Mouse (Mus musculus): ENCODE data around the gene Gm10972. TPM values are rescaled to one million over a fixed set of nuclear protein-coding genes. Genes with fewer than 3 reads are reported as not detected.

Gene Gm10972
- polyA plus RNA-seq, 1 experiment from 2014 or later, result not detected

GRCm38 (mm10) chr3:94613258-94613878 lies 29.5 kb upstream of the Gm10972 start:
- whole genome bisulfite sequencing, result 67% methylated on average over 7 of the region's 7 CpGs
- DNase-seq (ENCODE audit: low spot score) (peak; percentile 30), ATAC-seq (replicated peaks; ENCODE audit: low FRiP score) (no peak)
- Histone ChIP-seq H3K4me2 (ENCODE audit: low read depth, low read length, severe bottlenecking) (no peak overlapping the region), H3K4me3 (ENCODE audit: low read depth, low read length) (no peak overlapping the region), H3K9ac (ENCODE audit: low read length) (no peak overlapping the region), H3K27ac (ENCODE audit: low read depth, low read length) (no peak overlapping the region), H3K27me3 (ENCODE audit: control insufficient read depth, insufficient read depth, low read length) (no peaks in the 10 kb centered on the region), H3K9me3 (ENCODE audit: control insufficient read depth, low read length) (no peaks in the 10 kb centered on the region), H3K36me3 (ENCODE audit: control insufficient read depth, insufficient read depth, low read length) (no peaks in the 10 kb centered on the region), H3K4me1 (replicated peaks; ENCODE audit: control insufficient read depth, insufficient read depth, low read length) (no peaks in the 10 kb centered on the region)

GRCm38 (mm10) chr3:94616717-94617116 lies 26.2 kb upstream of the Gm10972 start:
- WGBS, result 59% methylated on average over 4 of the region's 4 CpGs
- DNase-seq (ENCODE audit: low spot score) (no peak), ATAC-seq (replicated peaks; ENCODE audit: low FRiP score) (no peak)
- H3K4me1 ChIP-seq (replicated peaks; ENCODE audit: control insufficient read depth, insufficient read depth, low read length), result no peaks in the 10 kb centered on the region
- H3K9ac ChIP-seq (ENCODE audit: low read length), result no peak overlapping the region
- H3K36me3 ChIP-seq (ENCODE audit: control insufficient read depth, insufficient read depth, low read length), result no peaks in the 10 kb centered on the region
- no peaks in the 10 kb centered on the region for H3K9me3 ChIP-seq (ENCODE audit: control insufficient read depth, low read length)
- H3K4me3 ChIP-seq (ENCODE audit: low read depth, low read length), result no peak overlapping the region
- no peak overlapping the region for H3K4me2 ChIP-seq (ENCODE audit: low read depth, low read length, severe bottlenecking)
- no peak overlapping the region for H3K27ac ChIP-seq (ENCODE audit: low read depth, low read length)
- no peaks in the 10 kb centered on the region for H3K27me3 ChIP-seq (ENCODE audit: control insufficient read depth, insufficient read depth, low read length)

GRCm38 (mm10) chr3:94621740-94622507 lies 21.0 kb upstream of the Gm10972 start:
- Histone ChIP-seq H3K4me3 (ENCODE audit: low read depth, low read length) (no peak overlapping the region), H3K27ac (ENCODE audit: low read depth, low read length) (no peak overlapping the region), H3K9ac (ENCODE audit: low read length) (no peak overlapping the region), H3K27me3 (ENCODE audit: control insufficient read depth, insufficient read depth, low read length) (no peaks in the 10 kb centered on the region), H3K4me1 (replicated peaks; ENCODE audit: control insufficient read depth, insufficient read depth, low read length) (no peaks in the 10 kb centered on the region), H3K36me3 (ENCODE audit: control insufficient read depth, insufficient read depth, low read length) (no peaks in the 10 kb centered on the region), H3K4me2 (ENCODE audit: low read depth, low read length, severe bottlenecking) (no peak overlapping the region), H3K9me3 (ENCODE audit: control insufficient read depth, low read length) (no peaks in the 10 kb centered on the region)
- ATAC-seq (replicated peaks; ENCODE audit: low FRiP score), result no peak
- 89% methylated on average over 11 of the region's 11 CpGs for WGBS
- DNase-seq (ENCODE audit: low spot score), result no peak

- H3K4me1 ChIP-seq (replicated peaks; ENCODE audit: control insufficient read depth, insufficient read depth, low read length), result no peaks in the 10 kb centered on the region
These were observed 20.4 kb upstream of the Gm10972 start for GRCm38 (mm10) chr3:94622550-94622949.

GRCm38 (mm10) chr3:94624281-94624680 lies 18.6 kb upstream of the Gm10972 start:
- Histone ChIP-seq H3K4me3 (ENCODE audit: low read depth, low read length) (no peak overlapping the region), H3K36me3 (ENCODE audit: control insufficient read depth, insufficient read depth, low read length) (no peaks in the 10 kb centered on the region), H3K9me3 (ENCODE audit: control insufficient read depth, low read length) (no peaks in the 10 kb centered on the region), H3K4me2 (ENCODE audit: low read depth, low read length, severe bottlenecking) (no peak overlapping the region), H3K9ac (ENCODE audit: low read length) (no peak overlapping the region), H3K27ac (ENCODE audit: low read depth, low read length) (no peak overlapping the region), H3K27me3 (ENCODE audit: control insufficient read depth, insufficient read depth, low read length) (no peaks in the 10 kb centered on the region), H3K4me1 (replicated peaks; ENCODE audit: control insufficient read depth, insufficient read depth, low read length) (no peaks in the 10 kb centered on the region)
- WGBS, result 91% methylated on average over 4 of the region's 4 CpGs
- DNase-seq (ENCODE audit: low spot score) (no peak), ATAC-seq (replicated peaks; ENCODE audit: low FRiP score) (no peak)

More at GRCm38 (mm10) chr3:94622550-94622949, 20.4 kb upstream of the Gm10972 start:
- Histone ChIP-seq H3K36me3 (ENCODE audit: control insufficient read depth, insufficient read depth, low read length) (no peaks in the 10 kb centered on the region), H3K27ac (ENCODE audit: low read depth, low read length) (no peak overlapping the region), H3K4me3 (ENCODE audit: low read depth, low read length) (no peak overlapping the region), H3K27me3 (ENCODE audit: control insufficient read depth, insufficient read depth, low read length) (no peaks in the 10 kb centered on the region), H3K9ac (ENCODE audit: low read length) (no peak overlapping the region), H3K9me3 (ENCODE audit: control insufficient read depth, low read length) (no peaks in the 10 kb centered on the region), H3K4me2 (ENCODE audit: low read depth, low read length, severe bottlenecking) (no peak overlapping the region)
- ATAC-seq (replicated peaks; ENCODE audit: low FRiP score) (no peak), DNase-seq (ENCODE audit: low spot score) (no peak)
- 94% methylated on average over 10 of the region's 10 CpGs for WGBS

GRCm38 (mm10) chr3:94628712-94629111 lies 14.2 kb upstream of the Gm10972 start:
- Histone ChIP-seq H3K4me2 (ENCODE audit: low read depth, low read length, severe bottlenecking) (no peak overlapping the region), H3K4me1 (replicated peaks; ENCODE audit: control insufficient read depth, insufficient read depth, low read length) (no peaks in the 10 kb centered on the region), H3K27ac (ENCODE audit: low read depth, low read length) (no peak overlapping the region), H3K36me3 (ENCODE audit: control insufficient read depth, insufficient read depth, low read length) (no peaks in the 10 kb centered on the region), H3K4me3 (ENCODE audit: low read depth, low read length) (no peak overlapping the region), H3K27me3 (ENCODE audit: control insufficient read depth, insufficient read depth, low read length) (no peaks in the 10 kb centered on the region), H3K9me3 (ENCODE audit: control insufficient read depth, low read length) (no peaks in the 10 kb centered on the region), H3K9ac (ENCODE audit: low read length) (no peak overlapping the region)
- ATAC-seq (replicated peaks; ENCODE audit: low FRiP score), result no peak
- DNase-seq (ENCODE audit: low spot score), result peak; percentile 2
- WGBS, result 87% methylated on average over 5 of the region's 5 CpGs

GRCm38 (mm10) chr3:94629876-94630275 lies 13.0 kb upstream of the Gm10972 start:
- no peak overlapping the region for H3K27ac ChIP-seq (ENCODE audit: low read depth, low read length)
- no peak overlapping the region for H3K4me3 ChIP-seq (ENCODE audit: low read depth, low read length)
- no peaks in the 10 kb centered on the region for H3K36me3 ChIP-seq (ENCODE audit: control insufficient read depth, insufficient read depth, low read length)
- no peaks in the 10 kb centered on the region for H3K9me3 ChIP-seq (ENCODE audit: control insufficient read depth, low read length)
- H3K4me1 ChIP-seq (replicated peaks; ENCODE audit: control insufficient read depth, insufficient read depth, low read length), result no peaks in the 10 kb centered on the region
- DNase-seq (ENCODE audit: low spot score) (peak; percentile 5), ATAC-seq (replicated peaks; ENCODE audit: low FRiP score) (no peak)
- WGBS, result 79% methylated on average over 3 of the region's 3 CpGs
- H3K9ac ChIP-seq (ENCODE audit: low read length), result no peak overlapping the region
- H3K4me2 ChIP-seq (ENCODE audit: low read depth, low read length, severe bottlenecking), result no peak overlapping the region
- H3K27me3 ChIP-seq (ENCODE audit: control insufficient read depth, insufficient read depth, low read length), result no peaks in the 10 kb centered on the region

GRCm38 (mm10) chr3:94648755-94649590 lies 6.1 kb downstream of the Gm10972 start:
- no peak overlapping the region for H3K27ac ChIP-seq (ENCODE audit: low read depth, low read length)
- DNase-seq (ENCODE audit: low spot score) (no peak), ATAC-seq (replicated peaks; ENCODE audit: low FRiP score) (no peak; the same call in 1 of the 2 replicates)
- no peaks in the 10 kb centered on the region for H3K27me3 ChIP-seq (ENCODE audit: control insufficient read depth, insufficient read depth, low read length)
- WGBS, result 49% methylated on average over 6 of the region's 6 CpGs
- no peaks in the 10 kb centered on the region for H3K36me3 ChIP-seq (ENCODE audit: control insufficient read depth, insufficient read depth, low read length)
- H3K4me1 ChIP-seq (replicated peaks; ENCODE audit: control insufficient read depth, insufficient read depth, low read length), result peaks cover 6% of the 10 kb centered on the region; the same call in 1 of the 2 replicates
- no peak overlapping the region for H3K4me2 ChIP-seq (ENCODE audit: low read depth, low read length, severe bottlenecking)
- no peak overlapping the region for H3K4me3 ChIP-seq (ENCODE audit: low read depth, low read length)
- H3K9me3 ChIP-seq (ENCODE audit: control insufficient read depth, low read length), result no peaks in the 10 kb centered on the region
- H3K9ac ChIP-seq (ENCODE audit: low read length), result no peak overlapping the region
